Mouse (Mus musculus): Measurements from ENCODE around the gene Mast4. TPM values are rescaled to one million over a fixed set of nuclear protein-coding genes. Genes with fewer than 3 reads are reported as not detected.

Gene Mast4
- polyA plus RNA-seq, 1 experiment from 2014 or later = 32.2 TPM

- ATAC-seq (ENCODE audit: low FRiP score) (no peak), DNase-seq (ENCODE audit: low spot score) (no peak)
- 90% methylated on average over 1 of the region's 1 CpGs for WGBS
- H3K9me3 ChIP-seq (ENCODE audit: control insufficient read depth, low read length) = peaks cover 9% of the 10 kb centered on the region; the same call in 1 of the 2 replicates
- no peaks in the 10 kb centered on the region for H3K27me3 ChIP-seq (ENCODE audit: control insufficient read depth, insufficient read depth, low read length)
- no peaks in the 10 kb centered on the region for H3K36me3 ChIP-seq (replicated peaks; ENCODE audit: control insufficient read depth, insufficient read depth)
- H3K4me1 ChIP-seq (replicated peaks; ENCODE audit: control insufficient read depth, insufficient read depth, low read length) = peaks cover 8% of the 10 kb centered on the region
- no peak overlapping the region for H3K4me2 ChIP-seq (replicated peaks)
- no peak overlapping the region for H3K9ac ChIP-seq
- H3K27ac ChIP-seq = no peak overlapping the region
- H3K4me3 ChIP-seq (replicated peaks; ENCODE audit: low read length) = no peak overlapping the region
Measured at GRCm38 (mm10) chr13:102864840-102865239, 469.5 kb downstream of the Mast4 start.

- 94% methylated on average over 2 of the region's 2 CpGs for WGBS
- no peak overlapping the region for H3K4me3 ChIP-seq (replicated peaks; ENCODE audit: low read length)
Measured at GRCm38 (mm10) chr13:102864079-102864478, 470.2 kb downstream of the Mast4 start.

GRCm38 (mm10) chr13:102862981-102863380, 471.3 kb downstream of the Mast4 start:
- peaks cover 8% of the 10 kb centered on the region for H3K4me1 ChIP-seq (replicated peaks; ENCODE audit: control insufficient read depth, insufficient read depth, low read length)
- no peak for ATAC-seq (ENCODE audit: low FRiP score)
- H3K4me3 ChIP-seq (replicated peaks; ENCODE audit: low read length) = no peak overlapping the region
- no peak for DNase-seq (ENCODE audit: low spot score)
- WGBS = 63% methylated on average over 2 of the region's 2 CpGs
- no peak overlapping the region for H3K9ac ChIP-seq
- no peaks in the 10 kb centered on the region for H3K27me3 ChIP-seq (ENCODE audit: control insufficient read depth, insufficient read depth, low read length)
- 0 out of 2 replicates have a peak, but pooled peaks cover 2% of the 10 kb centered on the region for H3K9me3 ChIP-seq (ENCODE audit: control insufficient read depth, low read length)
- no peaks in the 10 kb centered on the region for H3K36me3 ChIP-seq (replicated peaks; ENCODE audit: control insufficient read depth, insufficient read depth)
- no peak overlapping the region for H3K27ac ChIP-seq
- no peak overlapping the region for H3K4me2 ChIP-seq (replicated peaks)

More at GRCm38 (mm10) chr13:102864079-102864478, 470.2 kb downstream of the Mast4 start:
- Histone ChIP-seq H3K27ac (no peak overlapping the region), H3K9me3 (ENCODE audit: control insufficient read depth, low read length) (peaks cover 9% of the 10 kb centered on the region; the same call in 1 of the 2 replicates), H3K4me1 (replicated peaks; ENCODE audit: control insufficient read depth, insufficient read depth, low read length) (peaks cover 8% of the 10 kb centered on the region), H3K27me3 (ENCODE audit: control insufficient read depth, insufficient read depth, low read length) (no peaks in the 10 kb centered on the region), H3K36me3 (replicated peaks; ENCODE audit: control insufficient read depth, insufficient read depth) (no peaks in the 10 kb centered on the region), H3K4me2 (replicated peaks) (no peak overlapping the region), H3K9ac (no peak overlapping the region)
- ATAC-seq (ENCODE audit: low FRiP score) (no peak), DNase-seq (ENCODE audit: low spot score) (no peak)

- peaks cover 8% of the 10 kb centered on the region for H3K4me1 ChIP-seq (replicated peaks; ENCODE audit: control insufficient read depth, insufficient read depth, low read length)
- H3K36me3 ChIP-seq (replicated peaks; ENCODE audit: control insufficient read depth, insufficient read depth) = no peaks in the 10 kb centered on the region
- DNase-seq (ENCODE audit: low spot score) (no peak), ATAC-seq (ENCODE audit: low FRiP score) (no peak)
- H3K9ac ChIP-seq = no peak overlapping the region
- 81% methylated on average over 2 of the region's 2 CpGs for WGBS
- H3K4me2 ChIP-seq (replicated peaks) = no peak overlapping the region
- H3K27ac ChIP-seq = no peak overlapping the region
- H3K27me3 ChIP-seq (ENCODE audit: control insufficient read depth, insufficient read depth, low read length) = no peaks in the 10 kb centered on the region
- H3K4me3 ChIP-seq (replicated peaks; ENCODE audit: low read length) = no peak overlapping the region
- no peaks in the 10 kb centered on the region for H3K9me3 ChIP-seq (ENCODE audit: control insufficient read depth, low read length)
Measured at GRCm38 (mm10) chr13:102862397-102862796, 471.9 kb downstream of the Mast4 start.

- Histone ChIP-seq H3K9me3 (ENCODE audit: control insufficient read depth, low read length) (no peaks in the 10 kb centered on the region), H3K9ac (no peak overlapping the region), H3K27ac (no peak overlapping the region), H3K4me3 (replicated peaks; ENCODE audit: low read length) (no peak overlapping the region), H3K36me3 (replicated peaks; ENCODE audit: control insufficient read depth, insufficient read depth) (no peaks in the 10 kb centered on the region), H3K27me3 (ENCODE audit: control insufficient read depth, insufficient read depth, low read length) (no peaks in the 10 kb centered on the region), H3K4me2 (replicated peaks) (no peak overlapping the region), H3K4me1 (replicated peaks; ENCODE audit: control insufficient read depth, insufficient read depth, low read length) (no peaks in the 10 kb centered on the region; the same call in 1 of the 2 replicates)
- WGBS = 88% methylated on average over 7 of the region's 7 CpGs
- ATAC-seq (ENCODE audit: low FRiP score) = no peak
- no peak for DNase-seq (ENCODE audit: low spot score)
Measured at GRCm38 (mm10) chr13:102860733-102861132, 473.6 kb downstream of the Mast4 start.

- H3K36me3 ChIP-seq (replicated peaks; ENCODE audit: control insufficient read depth, insufficient read depth) = no peaks in the 10 kb centered on the region
- no peak overlapping the region for H3K4me2 ChIP-seq (replicated peaks)
- WGBS = 91% methylated on average over 3 of the region's 3 CpGs
- no peak overlapping the region for H3K9ac ChIP-seq
- no peaks in the 10 kb centered on the region for H3K27me3 ChIP-seq (ENCODE audit: control insufficient read depth, insufficient read depth, low read length)
- no peak for DNase-seq (ENCODE audit: low spot score)
- H3K27ac ChIP-seq = no peak overlapping the region
- H3K9me3 ChIP-seq (ENCODE audit: control insufficient read depth, low read length) = no peaks in the 10 kb centered on the region
- no peak overlapping the region for H3K4me3 ChIP-seq (replicated peaks; ENCODE audit: low read length)
- no peak for ATAC-seq (ENCODE audit: low FRiP score)
- H3K4me1 ChIP-seq (replicated peaks; ENCODE audit: control insufficient read depth, insufficient read depth, low read length) = no peaks in the 10 kb centered on the region
Measured at GRCm38 (mm10) chr13:102860135-102860534, 474.2 kb downstream of the Mast4 start.

GRCm38 (mm10) chr13:102857539-102857838, 476.8 kb downstream of the Mast4 start:
- H3K27me3 ChIP-seq (ENCODE audit: control insufficient read depth, insufficient read depth, low read length) = no peaks in the 10 kb centered on the region
- no peak overlapping the region for H3K4me3 ChIP-seq (replicated peaks; ENCODE audit: low read length)
- H3K9me3 ChIP-seq (ENCODE audit: control insufficient read depth, low read length) = no peaks in the 10 kb centered on the region
- no peak overlapping the region for H3K9ac ChIP-seq
- no peaks in the 10 kb centered on the region for H3K4me1 ChIP-seq (replicated peaks; ENCODE audit: control insufficient read depth, insufficient read depth, low read length)
- ATAC-seq (ENCODE audit: low FRiP score) (no peak), DNase-seq (ENCODE audit: low spot score) (no peak)
- no peak overlapping the region for H3K27ac ChIP-seq
- H3K36me3 ChIP-seq (replicated peaks; ENCODE audit: control insufficient read depth, insufficient read depth) = no peaks in the 10 kb centered on the region
- WGBS = 88% methylated on average over 3 of the region's 3 CpGs
- no peak overlapping the region for H3K4me2 ChIP-seq (replicated peaks)

GRCm38 (mm10) chr13:102856821-102857538, 477.3 kb downstream of the Mast4 start:
- Histone ChIP-seq H3K9ac (no peak overlapping the region), H3K4me3 (replicated peaks; ENCODE audit: low read length) (no peak overlapping the region), H3K27me3 (ENCODE audit: control insufficient read depth, insufficient read depth, low read length) (no peaks in the 10 kb centered on the region), H3K4me2 (replicated peaks) (no peak overlapping the region), H3K9me3 (ENCODE audit: control insufficient read depth, low read length) (no peaks in the 10 kb centered on the region), H3K4me1 (replicated peaks; ENCODE audit: control insufficient read depth, insufficient read depth, low read length) (no peaks in the 10 kb centered on the region), H3K36me3 (replicated peaks; ENCODE audit: control insufficient read depth, insufficient read depth) (no peaks in the 10 kb centered on the region), H3K27ac (no peak overlapping the region)
- 87% methylated on average over 5 of the region's 5 CpGs for WGBS
- DNase-seq (ENCODE audit: low spot score) = no peak
- no peak for ATAC-seq (ENCODE audit: low FRiP score)

GRCm38 (mm10) chr13:102852865-102853264, 481.4 kb downstream of the Mast4 start:
- no peak overlapping the region for H3K4me3 ChIP-seq (replicated peaks; ENCODE audit: low read length)
- no peak for ATAC-seq (ENCODE audit: low FRiP score)

GRCm38 (mm10) chr13:102851253-102851652, 483.0 kb downstream of the Mast4 start:
- DNase-seq (ENCODE audit: low spot score) = no peak
- Histone ChIP-seq H3K4me2 (replicated peaks) (no peak overlapping the region), H3K9me3 (ENCODE audit: control insufficient read depth, low read length) (no peaks in the 10 kb centered on the region), H3K27me3 (ENCODE audit: control insufficient read depth, insufficient read depth, low read length) (no peaks in the 10 kb centered on the region), H3K27ac (no peak overlapping the region), H3K36me3 (replicated peaks; ENCODE audit: control insufficient read depth, insufficient read depth) (no peaks in the 10 kb centered on the region), H3K4me1 (replicated peaks; ENCODE audit: control insufficient read depth, insufficient read depth, low read length) (no peaks in the 10 kb centered on the region), H3K4me3 (replicated peaks; ENCODE audit: low read length) (no peak overlapping the region), H3K9ac (no peak overlapping the region)
- 97% methylated on average over 1 of the region's 1 CpGs for WGBS
- ATAC-seq (ENCODE audit: low FRiP score) = no peak

More at GRCm38 (mm10) chr13:102852865-102853264, 481.4 kb downstream of the Mast4 start:
- Histone ChIP-seq H3K4me2 (replicated peaks) (no peak overlapping the region), H3K36me3 (replicated peaks; ENCODE audit: control insufficient read depth, insufficient read depth) (no peaks in the 10 kb centered on the region), H3K27me3 (ENCODE audit: control insufficient read depth, insufficient read depth, low read length) (no peaks in the 10 kb centered on the region), H3K4me1 (replicated peaks; ENCODE audit: control insufficient read depth, insufficient read depth, low read length) (no peaks in the 10 kb centered on the region), H3K9ac (no peak overlapping the region), H3K27ac (no peak overlapping the region), H3K9me3 (ENCODE audit: control insufficient read depth, low read length) (no peaks in the 10 kb centered on the region)
- no peak for DNase-seq (ENCODE audit: low spot score)
- 86% methylated on average over 5 of the region's 5 CpGs for WGBS

Data from hindbrain, embryonic 14.5 days (tissue).